Mouse (Mus musculus) myocyte (in vitro differentiated cells): ENCODE results near the gene Aacs. TPM values are rescaled to one million over a fixed set of nuclear protein-coding genes. Genes with fewer than 3 reads are reported as not detected.

ENCODE experiments used
- H3K27me3 ChIP-seq: one replicate; pipeline ENCODE4 v1.6.1; 2011; ENCODE audit not compliant: control insufficient read depth, insufficient read depth, insufficient read length
- H3K36me3 ChIP-seq: one replicate; pipeline ENCODE4 v1.6.1; 2011; ENCODE audit not compliant: control insufficient read depth, insufficient read depth
- H3K4me2 ChIP-seq: one replicate; pipeline ENCODE4 v1.6.1; 2011; ENCODE audit warnings: low read depth, control low read depth
- H3K4me3 ChIP-seq: one replicate; pipeline ENCODE4 v1.5.1; 2011; ENCODE audit warnings: mild to moderate bottlenecking, control low read depth, moderate library complexity
- H3K79me2 ChIP-seq: one replicate; pipeline ENCODE4 v1.6.1; 2011; ENCODE audit not compliant: control insufficient read depth, insufficient read depth
- H3ac ChIP-seq: one replicate; pipeline ENCODE4 v1.6.1; 2011; ENCODE audit not compliant: control insufficient read depth, insufficient read length
- CEBPB ChIP-seq: IDR thresholded peaks from 2 replicates; pipeline ENCODE4 v1.6.1; 2011; ENCODE audit warnings: mild to moderate bottlenecking, moderate library complexity; ENCODE audit not compliant: poor library complexity, insufficient read depth, severe bottlenecking
- E2F4 ChIP-seq: IDR thresholded peaks from one replicate; pipeline ENCODE4 v1.6.1; 2011; ENCODE audit warnings: mild to moderate bottlenecking, control low read depth, moderate library complexity; ENCODE audit not compliant: insufficient read depth
- MAX ChIP-seq: IDR thresholded peaks from one replicate; pipeline ENCODE4 v1.6.1; 2011; ENCODE audit warnings: low read depth, mild to moderate bottlenecking, control low read depth
- MYOD1 ChIP-seq, 3 experiments: IDR thresholded peaks; one replicate each; pipeline ENCODE4 v1.6.1; 2011; ENCODE audit warnings: control low read depth in 2 of 3, low read depth in 2 of 3, mild to moderate bottlenecking in 2 of 3, moderate library complexity in 1 of 3; ENCODE audit not compliant: insufficient read length in 2 of 3, control insufficient read depth in 1 of 3
- MYOG ChIP-seq, 3 experiments: IDR thresholded peaks; one replicate each; pipeline ENCODE4 v1.6.1; 2011; ENCODE audit warnings: control low read depth in 2 of 3, low read depth in 2 of 3, mild to moderate bottlenecking in 2 of 3; ENCODE audit not compliant: insufficient read length in 2 of 3, control insufficient read depth in 1 of 3, insufficient read depth in 1 of 3
- POLR2A ChIP-seq: IDR thresholded peaks from one replicate; pipeline ENCODE4 v1.6.1; 2011; ENCODE audit warnings: low read depth, mild to moderate bottlenecking, control low read depth, moderate library complexity; ENCODE audit not compliant: insufficient read length
- POLR2AphosphoS2 ChIP-seq: IDR thresholded peaks from one replicate; pipeline ENCODE4 v1.6.1; 2011; ENCODE audit warnings: low read depth, control low read depth; ENCODE audit not compliant: insufficient read length
- REST ChIP-seq: IDR thresholded peaks from one replicate; pipeline ENCODE4 v1.6.1; 2011; ENCODE audit warnings: mild to moderate bottlenecking, control low read depth, moderate library complexity; ENCODE audit not compliant: insufficient read depth, insufficient read length
- SRF ChIP-seq: IDR thresholded peaks from one replicate; pipeline ENCODE4 v1.6.1; 2011; ENCODE audit warnings: low read depth; ENCODE audit not compliant: control insufficient read depth, insufficient read length
- TCF12 ChIP-seq: IDR thresholded peaks from one replicate; pipeline ENCODE4 v1.6.1; 2011; ENCODE audit warnings: mild to moderate bottlenecking, control low read depth; ENCODE audit not compliant: poor library complexity, insufficient read depth, severe bottlenecking
- TCF3 ChIP-seq: IDR thresholded peaks from one replicate; pipeline ENCODE4 v1.6.1; 2011; ENCODE audit warnings: low read depth, control low read depth; ENCODE audit not compliant: insufficient read length
- USF1 ChIP-seq: IDR thresholded peaks from one replicate; pipeline ENCODE4 v1.6.1; 2011; ENCODE audit warnings: low read depth, mild to moderate bottlenecking, control low read depth, moderate library complexity
- polyA plus RNA-seq: library from polyadenylated mRNA; unstranded; fragments of >200 nt; fragmentation: generic; extraction: Trizol; gene quantifications from one replicate; pipeline ENCODE4 v1.2.1, GENCODE M21; 2012; ENCODE audit warnings: missing spikeins

The Aacs gene
- polyA plus RNA-seq, 1 experiment: 70.7 TPM

DNA sequence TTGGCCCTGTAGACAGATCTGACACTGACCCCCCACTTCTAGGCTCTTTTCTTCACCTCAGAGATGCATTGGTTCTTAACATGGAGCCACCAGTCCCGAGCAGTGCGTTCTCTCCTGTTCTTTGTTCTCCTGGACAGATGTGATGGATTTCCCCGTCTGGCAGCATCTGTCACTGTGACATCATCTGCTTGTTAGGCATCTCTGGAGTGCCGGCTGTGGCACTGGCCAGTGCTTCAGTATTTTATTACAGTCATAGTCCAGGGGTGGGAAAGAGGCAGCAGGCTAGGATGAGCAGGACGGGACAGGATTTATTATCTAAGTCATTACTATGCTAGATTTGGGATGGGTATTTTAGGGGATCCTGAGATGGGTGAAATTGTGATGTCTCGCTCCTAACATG lies 87.9 kb downstream of the Aacs start:
- TF ChIP-seq CEBPB (no peak), POLR2AphosphoS2 (no peak), REST (no peak), SRF (no peak), TCF12 (no peak), TCF3 (no peak), E2F4 (no peak)
- Histone ChIP-seq H3ac (no peak overlapping the region), H3K79me2 (no peaks in the 10 kb centered on the region), H3K27me3 (no peaks in the 10 kb centered on the region), H3K36me3 (no peaks in the 10 kb centered on the region), H3K4me2 (no peak overlapping the region), H3K4me3 (no peak overlapping the region)

DNA sequence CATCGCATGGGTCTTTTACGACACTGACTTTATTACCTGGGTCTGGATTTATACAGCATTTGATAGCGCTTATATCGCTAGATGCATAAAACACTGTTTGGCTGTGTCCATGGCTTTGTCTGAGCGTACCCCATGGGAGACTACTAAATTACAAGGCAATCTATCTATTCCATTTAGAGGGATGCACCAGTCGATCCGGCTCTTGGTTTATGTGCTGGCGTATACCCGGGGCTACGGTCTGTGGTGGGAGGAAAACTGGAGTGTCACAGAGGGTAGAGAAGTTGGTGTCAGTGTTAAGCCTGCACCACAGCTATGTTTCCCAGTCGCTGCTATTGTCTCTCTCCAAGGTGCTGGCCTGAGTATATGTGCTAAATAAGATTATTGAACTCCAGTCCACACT lies 90.1 kb downstream of the Aacs start:
- Histone ChIP-seq H3K4me3 (no peak overlapping the region), H3K4me2 (no peak overlapping the region), H3ac (no peak overlapping the region), H3K27me3 (no peaks in the 10 kb centered on the region), H3K36me3 (no peaks in the 10 kb centered on the region), H3K79me2 (no peaks in the 10 kb centered on the region)
- no peak for TF ChIP-seq MYOG (IDR thresholded peaks at IDR 0.05; ENCODE audit: control insufficient read depth in 1 of 3, insufficient read depth in 1 of 3, insufficient read length in 2 of 3, low read depth in 2 of 3)
- no peak for TF ChIP-seq MAX
- no peak for TF ChIP-seq MYOD1 (IDR thresholded peaks at IDR 0.05; ENCODE audit: control insufficient read depth in 1 of 3, insufficient read length in 2 of 3, low read depth in 2 of 3)
- no peak for TF ChIP-seq E2F4
- TF ChIP-seq POLR2AphosphoS2: no peak
- TF ChIP-seq REST: no peak
- no peak for TF ChIP-seq SRF
- TF ChIP-seq USF1: no peak
- no peak for TF ChIP-seq POLR2A
- no peak for TF ChIP-seq TCF3
- TF ChIP-seq TCF12: no peak
- TF ChIP-seq CEBPB: no peak

Other genes with a start within 250 kb of the Aacs start
- gene Scarb1, start 134.7 kb upstream of the Aacs start, polyA plus RNA-seq: 28.6 TPM
- 1.9 TPM for gene Gm10382, start 86.5 kb upstream of the Aacs start, polyA plus RNA-seq
- gene Ubc, start 85.6 kb upstream of the Aacs start, polyA plus RNA-seq: 878 TPM
- 17.2 TPM for gene Dhx37, start 41.7 kb upstream of the Aacs start, polyA plus RNA-seq
- 24.8 TPM for gene Bri3bp, start 34.2 kb upstream of the Aacs start, polyA plus RNA-seq
- gene Tmem132b, start 56.0 kb downstream of the Aacs start, polyA plus RNA-seq: 0.01 TPM